Mouse (Mus musculus) ES-E14 (cell line): ENCODE results near the gene Ehd3.

ENCODE experiments used
- MAFK ChIP-seq: IDR thresholded peaks from 2 replicates; pipeline ENCODE4 v1.6.1; 2014; ENCODE audit warnings: mild to moderate bottlenecking, low read depth, low read length, inconsistent platforms; ENCODE audit not compliant: insufficient read depth
- ZC3H11A ChIP-seq: IDR thresholded peaks from 2 replicates; pipeline ENCODE4 v1.6.1; 2012; ENCODE audit warnings: low read depth, mild to moderate bottlenecking, inconsistent platforms, low read length, borderline replicate concordance
- ZNF384 ChIP-seq: IDR thresholded peaks from 2 replicates; pipeline ENCODE4 v1.6.1; 2012; ENCODE audit warnings: low read depth, low read length, inconsistent platforms

GRCm38 (mm10) chr17:73833474-73833873 is 29.5 kb downstream of the Ehd3 start:
- TF ChIP-seq ZNF384 (no peak), MAFK (no peak), ZC3H11A (no peak)
